Mouse (Mus musculus) hindbrain, embryonic 11.5 days (tissue): ENCODE data around the gene Myh1. TPM values are rescaled to one million over a fixed set of nuclear protein-coding genes. Genes with fewer than 3 reads are reported as not detected.

Experiments
- ATAC-seq: fragments of 200-750 bp; cut with Nextera tagmentation; 2 replicates; pipeline ENCODE4 v1.8.0; 2017; ENCODE audit warnings: mild to moderate bottlenecking, moderate TSS enrichment, moderate library complexity; ENCODE audit not compliant: low FRiP score
- DNase-seq: peaks from one replicate; pipeline ENCODE4 v3.0.0-alpha.2; 2015; ENCODE audit warnings: low spot score
- H3K27ac ChIP-seq: fragments of 300-500 bp; sonication (generic); 2 replicates; pipeline ENCODE4 v1.5.1; 2014; ENCODE audit warnings: mild to moderate bottlenecking, low read depth, low read length
- H3K27me3 ChIP-seq: fragments of 300-500 bp; sonication (generic); 2 replicates; pipeline ENCODE4 v1.6.1; 2014; ENCODE audit warnings: mild to moderate bottlenecking, low read length, moderate library complexity, mixed read lengths; ENCODE audit not compliant: control insufficient read depth, insufficient read depth
- H3K36me3 ChIP-seq: fragments of 300-500 bp; sonication (generic); 2 replicates; pipeline ENCODE4 v1.6.1; 2014; ENCODE audit warnings: mild to moderate bottlenecking, low read length, moderate library complexity, mixed read lengths; ENCODE audit not compliant: control insufficient read depth, insufficient read depth
- H3K4me1 ChIP-seq: fragments of 300-500 bp; sonication (generic); replicated peaks from 2 replicates; pipeline ENCODE4 v1.6.1; 2014; ENCODE audit warnings: low read length, mixed read lengths; ENCODE audit not compliant: control insufficient read depth, insufficient read depth
- H3K4me2 ChIP-seq: fragments of 300-500 bp; sonication (generic); replicated peaks from 2 replicates; pipeline ENCODE4 v1.6.1; 2014; ENCODE audit warnings: mild to moderate bottlenecking, low read depth, low read length
- H3K4me3 ChIP-seq: fragments of 300-500 bp; sonication (generic); 2 replicates; pipeline ENCODE4 v1.5.1; 2014; ENCODE audit warnings: low read depth, low read length
- H3K9ac ChIP-seq: fragments of 300-500 bp; sonication (generic); 2 replicates; pipeline ENCODE4 v1.6.1; 2014; ENCODE audit warnings: low read depth, low read length
- H3K9me3 ChIP-seq: fragments of 300-500 bp; sonication (generic); 2 replicates; pipeline ENCODE4 v1.6.1; 2016; ENCODE audit warnings: low read length; ENCODE audit not compliant: control insufficient read depth
- WGBS: fragments of 180-500 bp; shearing (Covaris S2); extraction: QIAGEN DNeasy Blood & Tissue Kit; methylation state at CpG from one replicate; pipeline ENCODE4 v1.1.7; 2014; 5-methylcytosine and 5-hydroxymethylcytosine counted together
- polyA plus RNA-seq: library from polyadenylated mRNA; unstranded; fragments of >200 nt; fragmentation: Nextera tagmentation; extraction: Ambion mirVana; gene quantifications from 2 replicates; pipeline ENCODE4 v1.2.1, GENCODE M21; 2014

The Myh1 gene
- polyA plus RNA-seq, 1 experiment from 2014 or later, result 0.03 TPM

DNA sequence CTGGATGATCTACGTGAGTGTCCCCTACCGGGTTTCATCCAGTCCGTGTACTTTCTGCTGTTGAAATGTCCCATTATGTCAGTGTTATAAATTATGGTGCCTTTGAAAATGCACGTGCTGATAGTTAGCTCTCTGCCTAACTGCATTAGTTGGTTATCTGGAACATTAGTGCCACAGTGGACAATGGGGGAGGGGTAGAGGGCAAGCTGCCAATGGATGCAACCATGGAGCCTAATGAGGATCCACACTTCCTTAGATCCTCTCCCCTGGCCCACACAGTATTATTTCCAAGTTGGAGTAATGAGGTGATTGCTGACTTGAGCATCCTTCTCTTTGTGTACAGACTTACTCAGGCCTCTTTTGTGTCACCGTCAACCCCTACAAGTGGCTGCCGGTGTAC is 41.2 kb downstream of the Myh1 start:
- H3K4me1 ChIP-seq, result no peaks in the 10 kb centered on the region
- 92% methylated on average over 6 of the region's 6 CpGs for WGBS
- H3K9me3 ChIP-seq, result no peaks in the 10 kb centered on the region
- no peak overlapping the region for H3K9ac ChIP-seq
- no peaks in the 10 kb centered on the region for H3K27me3 ChIP-seq
- no peak overlapping the region for H3K4me2 ChIP-seq
- ATAC-seq (no peak), DNase-seq (no peak)
- no peaks in the 10 kb centered on the region for H3K36me3 ChIP-seq
- H3K4me3 ChIP-seq, result no peak overlapping the region
- no peak overlapping the region for H3K27ac ChIP-seq

DNA sequence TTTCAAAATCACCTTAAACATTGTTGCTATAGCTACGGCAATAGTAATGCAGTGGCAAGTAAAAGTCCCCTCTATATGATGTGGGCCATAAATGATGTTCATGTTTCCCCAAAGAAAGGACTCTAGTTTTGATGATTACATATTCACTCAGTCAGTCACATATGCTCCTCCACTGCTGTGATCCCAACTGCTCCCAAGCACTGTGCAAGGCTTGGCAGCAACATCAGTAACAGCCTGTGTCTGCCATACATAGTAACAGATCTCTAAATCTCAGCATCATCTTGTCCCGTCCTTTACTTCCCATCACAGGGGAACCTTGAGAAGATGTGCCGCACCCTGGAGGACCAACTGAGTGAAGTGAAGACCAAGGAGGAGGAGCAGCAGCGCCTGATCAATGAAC is 53.8 kb downstream of the Myh1 start:
- Histone ChIP-seq H3K4me1 (no peaks in the 10 kb centered on the region), H3K27me3 (no peaks in the 10 kb centered on the region), H3K9ac (no peak overlapping the region), H3K4me3 (no peak overlapping the region), H3K27ac (no peak overlapping the region), H3K4me2 (no peak overlapping the region), H3K9me3 (no peaks in the 10 kb centered on the region), H3K36me3 (no peaks in the 10 kb centered on the region)
- 94% methylated on average over 4 of the region's 4 CpGs for WGBS
- ATAC-seq (no peak), DNase-seq (no peak)

DNA sequence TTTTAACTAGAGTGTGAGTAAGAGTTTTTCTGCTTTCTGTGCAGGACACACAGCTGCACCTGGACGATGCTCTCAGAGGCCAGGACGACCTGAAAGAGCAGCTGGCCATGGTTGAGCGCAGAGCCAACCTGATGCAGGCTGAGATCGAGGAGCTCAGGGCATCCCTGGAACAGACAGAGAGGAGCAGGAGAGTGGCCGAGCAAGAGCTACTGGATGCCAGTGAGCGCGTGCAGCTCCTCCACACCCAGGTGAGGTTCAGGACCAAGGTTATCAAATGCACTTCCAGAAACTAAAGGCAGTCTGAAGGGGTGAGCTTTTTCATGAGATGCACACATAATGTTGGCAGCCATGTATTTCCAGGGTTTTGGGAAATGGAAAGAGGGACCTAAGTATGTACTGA is 57.2 kb downstream of the Myh1 start:
- no peaks in the 10 kb centered on the region for H3K27me3 ChIP-seq
- H3K9me3 ChIP-seq, result no peaks in the 10 kb centered on the region
- H3K4me1 ChIP-seq, result no peaks in the 10 kb centered on the region
- no peak overlapping the region for H3K4me2 ChIP-seq
- DNase-seq (no peak), ATAC-seq (no peak)
- H3K27ac ChIP-seq, result no peak overlapping the region
- 85% methylated on average over 7 of the region's 7 CpGs for WGBS
- no peak overlapping the region for H3K9ac ChIP-seq
- H3K36me3 ChIP-seq, result no peaks in the 10 kb centered on the region
- no peak overlapping the region for H3K4me3 ChIP-seq

DNA sequence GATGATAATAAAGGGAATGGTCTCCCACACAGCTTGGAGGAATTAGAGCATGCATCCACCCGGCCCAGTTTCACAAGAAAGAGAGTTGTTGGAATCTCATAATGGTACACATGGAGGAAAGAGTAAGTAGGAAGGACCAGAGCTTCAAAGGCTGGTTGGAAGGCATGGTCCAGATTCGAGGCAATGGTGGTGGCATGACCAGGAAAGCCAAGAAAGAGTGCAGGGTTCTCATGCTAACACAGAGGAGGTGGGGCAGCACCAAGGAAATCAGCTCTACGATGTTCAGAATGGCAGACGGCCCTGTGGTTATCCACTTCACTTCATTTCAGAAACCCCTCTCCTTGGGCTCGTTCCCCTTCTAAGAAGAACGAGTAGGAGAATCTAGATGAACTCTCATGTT is 61.1 kb downstream of the Myh1 start:
- no peaks in the 10 kb centered on the region for H3K9me3 ChIP-seq
- H3K4me1 ChIP-seq, result no peaks in the 10 kb centered on the region
- H3K36me3 ChIP-seq, result no peaks in the 10 kb centered on the region
- H3K27ac ChIP-seq, result no peak overlapping the region
- no peak overlapping the region for H3K9ac ChIP-seq
- no peak overlapping the region for H3K4me3 ChIP-seq
- 83% methylated on average over 6 of the region's 6 CpGs for WGBS
- ATAC-seq (no peak), DNase-seq (no peak)
- H3K4me2 ChIP-seq, result no peak overlapping the region
- no peaks in the 10 kb centered on the region for H3K27me3 ChIP-seq

Other genes with a start within 250 kb of the Myh1 start
- gene Tmem238l, start 243.4 kb upstream of the Myh1 start, polyA plus RNA-seq, result not detected in 2 replicates
- gene Tmem220, start 174.9 kb upstream of the Myh1 start, polyA plus RNA-seq, result 1.4 and 1.5 TPM in 2 replicates
- gene Adprm, start 147.5 kb upstream of the Myh1 start, polyA plus RNA-seq, result 38.7 and 39.0 TPM in 2 replicates
- 16.1 and 20.0 TPM in 2 replicates for gene Sco1, start 147.4 kb upstream of the Myh1 start, polyA plus RNA-seq
- gene Myh3, start 121.8 kb upstream of the Myh1 start, polyA plus RNA-seq, result 2.3 and 4.1 TPM in 2 replicates
- 0.03 TPM in 1 of 2 replicates, not detected in the other for gene Myh2, start 29.0 kb upstream of the Myh1 start, polyA plus RNA-seq
- 0.06 TPM in 1 of 2 replicates, not detected in the other for gene Myh4, start 38.0 kb downstream of the Myh1 start, polyA plus RNA-seq
- gene Myh8, start 77.1 kb downstream of the Myh1 start, polyA plus RNA-seq, result 0.39 and 0.57 TPM in 2 replicates
- not detected in 2 replicates for gene Myh13, start 121.6 kb downstream of the Myh1 start, polyA plus RNA-seq